Mouse (Mus musculus): ENCODE data around the gene Bpnt1. TPM values are rescaled to one million over a fixed set of nuclear protein-coding genes. Genes with fewer than 3 reads are reported as not detected.

Bpnt1 gene
- total RNA-seq, 1 experiment: 50.6 TPM

DNA sequence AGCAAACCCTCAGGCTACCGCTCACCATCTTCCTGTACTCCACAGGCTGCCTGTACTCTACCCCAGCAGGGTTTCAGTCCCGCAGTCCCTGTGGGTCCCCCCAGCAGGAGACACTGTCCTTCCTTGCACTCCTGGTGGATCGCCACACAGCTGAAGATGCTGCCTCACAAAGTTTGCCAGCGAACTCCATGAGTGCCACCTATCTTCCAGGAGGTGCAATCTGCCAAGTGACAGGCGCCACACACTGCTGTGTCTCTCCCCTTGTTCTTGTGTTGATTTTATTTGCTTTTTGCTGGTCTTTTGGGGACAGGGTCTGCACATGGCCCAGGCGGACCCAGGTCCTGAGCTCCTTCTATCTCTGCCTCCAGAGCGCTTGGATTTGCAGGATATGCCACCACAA is 35.1 kb upstream of the Bpnt1 start:
- H3K4me3 ChIP-seq (ENCODE audit: insufficient read depth in 1 of 2, low read depth in 1 of 2, low read length in 2 of 2, poor library complexity in 1 of 2, severe bottlenecking in 1 of 2): no peak overlapping the region
- H3K9ac ChIP-seq (ENCODE audit: insufficient read depth, low read depth, low read length, poor library complexity, severe bottlenecking): no peak overlapping the region
- H3K4me1 ChIP-seq (ENCODE audit: control insufficient read depth in 2 of 2, insufficient read depth in 2 of 2, low read length in 2 of 2, poor library complexity in 1 of 2): peaks cover 0 to 3% of the 10 kb centered on the region in 2 experiments; a peak in 1 of 4 replicates
- H3K9me3 ChIP-seq (ENCODE audit: control insufficient read depth, insufficient read depth, low read depth, low read length): no peaks in the 10 kb centered on the region
- DNase-seq (ENCODE audit: low read depth, low spot score): no peak
- TF ChIP-seq MAFK (IDR thresholded peaks at IDR 0.05; ENCODE audit: insufficient read depth, low read depth, low read length) (no peak), HCFC1 (IDR thresholded peaks at IDR 0.05; ENCODE audit: borderline replicate concordance, insufficient read depth, low read length) (no peak), CHD2 (IDR thresholded peaks at IDR 0.05; ENCODE audit: low read depth, low read length) (no peak), ZNF384 (IDR thresholded peaks at IDR 0.05; ENCODE audit: low read depth, low read length) (no peak), ZC3H11A (IDR thresholded peaks at IDR 0.05; ENCODE audit: borderline replicate concordance, low read depth, low read length) (no peak)
- H3K27ac ChIP-seq (ENCODE audit: insufficient read depth, low read depth, low read length, poor library complexity, severe bottlenecking): no peak overlapping the region
- peaks cover 22% of the 10 kb centered on the region; the same call in 1 of the 2 replicates for H3K36me3 ChIP-seq (ENCODE audit: control insufficient read depth, insufficient read depth, low read length, poor library complexity, severe bottlenecking)
- in situ Hi-C loops (cut with MboI; ENCODE audit: low sequenced_read_pairs in 2 of 2, unreplicated experiment in 2 of 2): no loop called here

DNA sequence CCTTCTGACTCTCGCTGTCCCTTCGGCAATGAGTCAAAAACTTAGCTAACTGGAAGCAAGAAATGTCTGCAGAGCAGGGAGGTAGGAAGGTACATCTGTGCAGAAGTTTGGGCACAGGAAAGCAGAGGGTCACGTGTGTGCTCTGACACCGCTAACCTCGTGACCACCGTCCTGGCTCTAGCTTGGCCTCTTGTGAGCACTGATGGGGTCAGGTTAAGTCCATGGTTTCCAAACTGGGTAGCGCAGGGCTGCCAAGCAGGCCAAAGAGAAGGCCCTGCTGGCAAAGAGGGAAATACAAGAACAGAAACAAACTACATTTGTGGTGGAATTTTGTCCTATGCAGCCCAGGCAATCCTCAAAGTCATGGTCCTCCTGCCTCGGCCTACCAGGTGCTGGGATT is 33.5 kb upstream of the Bpnt1 start:
- no peak for DNase-seq (ENCODE audit: low read depth, low spot score)
- in situ Hi-C loops (cut with MboI; ENCODE audit: low sequenced_read_pairs in 2 of 2, unreplicated experiment in 2 of 2): no loop called here
- Histone ChIP-seq H3K9me3 (ENCODE audit: control insufficient read depth, insufficient read depth, low read depth, low read length) (no peaks in the 10 kb centered on the region), H3K4me3 (ENCODE audit: insufficient read depth in 1 of 2, low read depth in 1 of 2, low read length in 2 of 2, poor library complexity in 1 of 2, severe bottlenecking in 1 of 2) (no peak overlapping the region), H3K4me1 (ENCODE audit: control insufficient read depth in 2 of 2, insufficient read depth in 2 of 2, low read length in 2 of 2, poor library complexity in 1 of 2) (peaks cover 0 to 5% of the 10 kb centered on the region in 2 experiments; a peak in 1 of 4 replicates), H3K36me3 (ENCODE audit: control insufficient read depth, insufficient read depth, low read length, poor library complexity, severe bottlenecking) (peaks cover 17% of the 10 kb centered on the region; the same call in 1 of the 2 replicates), H3K9ac (ENCODE audit: insufficient read depth, low read depth, low read length, poor library complexity, severe bottlenecking) (peak overlapping the region; percentile 26; the same call in 1 of the 2 replicates), H3K27ac (ENCODE audit: insufficient read depth, low read depth, low read length, poor library complexity, severe bottlenecking) (no peak overlapping the region)
- no peak for TF ChIP-seq CHD2 (IDR thresholded peaks at IDR 0.05; ENCODE audit: low read depth, low read length)
- no peak for TF ChIP-seq MAFK (IDR thresholded peaks at IDR 0.05; ENCODE audit: insufficient read depth, low read depth, low read length)
- TF ChIP-seq ZC3H11A (IDR thresholded peaks at IDR 0.05; ENCODE audit: borderline replicate concordance, low read depth, low read length): no peak
- no peak for TF ChIP-seq HCFC1 (IDR thresholded peaks at IDR 0.05; ENCODE audit: borderline replicate concordance, insufficient read depth, low read length)

DNA sequence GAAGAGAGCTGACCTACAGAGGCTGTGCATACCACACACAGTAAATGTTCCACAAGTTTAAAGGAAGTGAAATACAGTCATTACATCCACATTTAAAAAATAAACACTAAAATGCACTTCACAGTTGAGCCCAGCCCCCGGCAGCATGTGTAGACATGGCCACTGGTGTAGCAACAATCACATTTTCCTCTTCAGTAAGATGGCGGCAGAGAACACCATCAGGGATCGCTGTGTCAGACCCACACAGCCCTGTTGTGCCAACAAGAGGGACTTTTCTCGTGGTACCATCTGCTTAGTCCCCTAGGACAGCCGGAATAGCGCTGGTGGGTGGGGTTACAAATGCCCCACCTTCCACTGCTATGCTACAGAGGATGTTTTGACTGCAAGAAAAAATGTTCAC is 29.1 kb upstream of the Bpnt1 start:
- Histone ChIP-seq H3K36me3 (ENCODE audit: control insufficient read depth, insufficient read depth, low read length, poor library complexity, severe bottlenecking) (peaks cover 7% of the 10 kb centered on the region; the same call in 1 of the 2 replicates), H3K9ac (ENCODE audit: insufficient read depth, low read depth, low read length, poor library complexity, severe bottlenecking) (no peak overlapping the region), H3K9me3 (ENCODE audit: control insufficient read depth, insufficient read depth, low read depth, low read length) (no peaks in the 10 kb centered on the region), H3K27ac (ENCODE audit: insufficient read depth, low read depth, low read length, poor library complexity, severe bottlenecking) (no peak overlapping the region), H3K4me3 (ENCODE audit: insufficient read depth in 1 of 2, low read depth in 1 of 2, low read length in 2 of 2, poor library complexity in 1 of 2, severe bottlenecking in 1 of 2) (peak overlapping the region in 1 of 2 experiments; percentile 13; a peak in 1 of 4 replicates), H3K4me1 (ENCODE audit: control insufficient read depth in 2 of 2, insufficient read depth in 2 of 2, low read length in 2 of 2, poor library complexity in 1 of 2) (peaks cover 0 to 7% of the 10 kb centered on the region in 2 experiments; a peak in 1 of 4 replicates)
- in situ Hi-C loops (cut with MboI; ENCODE audit: low sequenced_read_pairs in 2 of 2, unreplicated experiment in 2 of 2): no loop called here
- TF ChIP-seq CHD2 (IDR thresholded peaks at IDR 0.05; ENCODE audit: low read depth, low read length) (no peak), HCFC1 (IDR thresholded peaks at IDR 0.05; ENCODE audit: borderline replicate concordance, insufficient read depth, low read length) (no peak), MAFK (IDR thresholded peaks at IDR 0.05; ENCODE audit: insufficient read depth, low read depth, low read length) (no peak), ZNF384 (IDR thresholded peaks at IDR 0.05; ENCODE audit: low read depth, low read length) (no peak), ZC3H11A (IDR thresholded peaks at IDR 0.05; ENCODE audit: borderline replicate concordance, low read depth, low read length) (no peak)
- DNase-seq (ENCODE audit: low read depth, low spot score): no peak

DNA sequence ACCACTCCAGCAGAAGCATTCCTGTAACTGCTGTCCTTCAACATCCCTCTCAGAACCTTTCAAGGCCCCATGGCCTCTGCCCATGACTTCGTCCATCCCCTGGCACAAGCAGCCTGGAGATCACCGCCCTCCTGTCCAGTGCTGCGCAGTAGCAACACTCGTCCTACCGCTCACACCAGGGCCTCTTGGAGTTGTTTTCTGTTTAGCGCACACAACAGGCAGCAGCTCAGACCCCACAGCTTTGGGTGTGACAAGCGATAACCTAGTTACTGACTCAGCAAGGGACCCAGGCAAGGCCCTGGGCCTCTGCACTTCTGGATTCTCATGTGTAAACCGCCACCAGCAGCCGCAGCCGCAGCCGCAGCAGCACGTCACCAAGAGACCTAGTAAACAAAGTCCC is 25.1 kb upstream of the Bpnt1 start:
- no peaks in the 10 kb centered on the region for H3K9me3 ChIP-seq (ENCODE audit: control insufficient read depth, insufficient read depth, low read depth, low read length)
- no peak for TF ChIP-seq CHD2 (IDR thresholded peaks at IDR 0.05; ENCODE audit: low read depth, low read length)
- no peak for TF ChIP-seq ZC3H11A (IDR thresholded peaks at IDR 0.05; ENCODE audit: borderline replicate concordance, low read depth, low read length)
- TF ChIP-seq ZNF384 (IDR thresholded peaks at IDR 0.05; ENCODE audit: low read depth, low read length): no peak
- no peak for TF ChIP-seq MAFK (IDR thresholded peaks at IDR 0.05; ENCODE audit: insufficient read depth, low read depth, low read length)
- no peak for TF ChIP-seq HCFC1 (IDR thresholded peaks at IDR 0.05; ENCODE audit: borderline replicate concordance, insufficient read depth, low read length)
- no peak overlapping the region for H3K9ac ChIP-seq (ENCODE audit: insufficient read depth, low read depth, low read length, poor library complexity, severe bottlenecking)
- H3K27ac ChIP-seq (ENCODE audit: insufficient read depth, low read depth, low read length, poor library complexity, severe bottlenecking): no peak overlapping the region
- H3K36me3 ChIP-seq (ENCODE audit: control insufficient read depth, insufficient read depth, low read length, poor library complexity, severe bottlenecking): peaks cover 2% of the 10 kb centered on the region; the same call in 1 of the 2 replicates
- peaks cover 0 to 4% of the 10 kb centered on the region in 2 experiments; a peak in 1 of 4 replicates for H3K4me1 ChIP-seq (ENCODE audit: control insufficient read depth in 2 of 2, insufficient read depth in 2 of 2, low read length in 2 of 2, poor library complexity in 1 of 2)
- no peak for DNase-seq (ENCODE audit: low read depth, low spot score)
- in situ Hi-C loops (cut with MboI; ENCODE audit: low sequenced_read_pairs in 2 of 2, unreplicated experiment in 2 of 2): no loop called here
- no peak overlapping the region for H3K4me3 ChIP-seq (ENCODE audit: insufficient read depth in 1 of 2, low read depth in 1 of 2, low read length in 2 of 2, poor library complexity in 1 of 2, severe bottlenecking in 1 of 2)
